Mouse (Mus musculus) R1 (cell line): ENCODE data around the gene Il27ra.

Experiments used
- DNase-seq: peaks from one replicate; pipeline ENCODE4 v3.0.0-alpha.2; 2018; ENCODE audit warnings: low read depth, low spot score

Gene Il27ra

GRCm38 (mm10) chr8:84065457-84066072, 23.2 kb upstream of the Il27ra start:
- DNase-seq, result no peak

DNA sequence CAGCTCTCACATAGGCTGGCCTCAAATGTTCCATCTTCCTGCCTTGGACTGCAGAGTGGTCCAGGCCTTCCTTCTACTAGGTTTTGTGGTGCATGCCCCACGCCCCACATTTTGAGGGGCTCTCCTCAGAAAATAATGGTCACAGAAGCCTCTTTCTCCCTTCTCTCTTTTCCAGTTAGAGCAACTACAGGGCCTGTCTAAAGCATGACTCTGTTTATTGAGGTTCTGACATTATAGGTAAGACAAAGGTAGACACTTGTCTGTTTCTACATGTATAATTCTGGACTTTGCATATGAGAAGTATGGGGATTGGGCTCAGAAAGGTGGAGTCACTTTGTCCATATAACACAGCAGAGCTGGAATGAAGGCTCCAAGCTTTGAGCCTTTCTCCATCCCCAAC, 22.6 kb upstream of the Il27ra start, which contains the start of gene Gm10643:
TSS of gene Gm10643 (minus strand) at position 101 of the 400 bp plus-strand sequence.
- DNase-seq, result no peak

DNA sequence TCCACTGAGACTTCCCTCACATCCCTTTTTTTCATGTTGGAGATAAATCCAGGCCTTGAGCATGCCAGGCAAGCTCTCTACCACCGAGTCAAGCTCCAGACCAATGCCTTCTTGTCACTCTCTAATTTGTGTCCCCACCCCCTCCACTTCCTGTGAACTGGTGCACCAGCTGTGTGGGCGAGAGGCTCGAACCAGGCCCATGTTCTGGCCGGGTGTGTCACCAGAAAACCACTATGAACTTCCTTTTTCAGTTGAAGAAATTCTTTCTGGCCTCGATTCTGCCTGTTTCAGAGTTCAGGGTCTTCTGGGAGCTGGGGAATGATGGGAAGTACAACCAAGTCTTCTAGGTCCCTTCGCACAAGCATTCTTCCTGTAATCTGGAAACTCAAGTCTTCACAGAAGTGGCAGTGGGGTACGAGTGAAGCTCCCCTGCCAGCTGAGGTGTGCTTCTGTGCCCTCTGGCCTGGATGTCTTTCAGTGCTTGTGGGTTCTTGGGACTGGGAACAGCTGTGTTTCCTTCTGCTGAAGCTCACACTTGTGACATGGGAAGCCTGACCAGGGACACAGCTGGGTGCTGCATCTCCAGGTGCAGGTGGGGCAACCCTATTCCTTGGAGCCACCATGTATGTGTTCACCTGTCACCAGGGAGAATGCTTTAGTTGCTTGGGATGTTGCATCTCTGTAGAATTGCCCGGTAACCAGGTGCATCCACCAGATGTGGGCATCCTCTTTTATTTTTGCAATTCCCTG, 21.6 kb upstream of the Il27ra start:
- no peak for DNase-seq

DNA sequence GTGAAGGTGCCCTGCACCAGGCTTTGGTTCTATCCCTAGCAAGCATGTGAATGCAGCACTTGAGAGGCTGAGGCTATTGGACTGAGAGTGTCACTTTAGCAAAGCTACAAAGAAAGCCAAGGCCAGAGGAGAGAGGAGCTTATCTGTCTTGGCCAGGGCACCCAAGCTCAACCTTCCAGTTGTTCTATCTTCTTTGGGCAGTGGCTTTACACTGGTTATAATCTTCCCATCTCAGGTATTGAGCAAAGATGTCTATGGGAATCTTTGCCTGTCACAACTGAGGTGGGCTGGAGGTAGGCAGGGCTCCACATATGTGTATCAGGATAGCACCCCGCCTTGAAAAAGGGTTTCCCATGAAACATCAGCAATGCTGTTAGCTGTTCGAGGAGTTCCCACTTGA, 17.9 kb upstream of the Il27ra start:
- DNase-seq, result no peak

- peak; percentile 70 for DNase-seq
Observed at GRCm38 (mm10) chr8:84059226-84059625, 16.8 kb upstream of the Il27ra start.

- DNase-seq, result peak; percentile 39
Observed at GRCm38 (mm10) chr8:84057827-84058226, 15.4 kb upstream of the Il27ra start.

DNA sequence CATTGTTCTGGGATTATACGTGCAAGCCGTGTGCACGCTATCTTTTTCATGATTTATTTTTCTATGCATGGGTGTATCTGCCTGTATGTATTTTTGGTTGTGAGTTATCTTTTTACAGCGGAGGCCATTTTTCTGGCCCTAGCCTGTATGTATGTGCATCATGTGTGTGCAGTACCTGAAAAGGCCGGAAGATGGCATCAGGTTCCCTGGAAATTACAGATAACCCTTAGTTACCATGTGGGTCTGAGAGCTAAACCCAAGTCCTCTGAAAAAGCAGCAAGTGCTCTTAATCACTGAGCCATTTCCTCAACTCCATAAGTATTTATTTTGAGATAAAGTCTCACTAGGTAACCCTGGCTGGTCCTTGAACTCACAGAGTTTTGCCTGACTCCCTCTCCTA, 10.8 kb upstream of the Il27ra start:
- peak; percentile 82 for DNase-seq

GRCm38 (mm10) chr8:84052746-84053145, 10.4 kb upstream of the Il27ra start:
- DNase-seq, result no peak

DNA sequence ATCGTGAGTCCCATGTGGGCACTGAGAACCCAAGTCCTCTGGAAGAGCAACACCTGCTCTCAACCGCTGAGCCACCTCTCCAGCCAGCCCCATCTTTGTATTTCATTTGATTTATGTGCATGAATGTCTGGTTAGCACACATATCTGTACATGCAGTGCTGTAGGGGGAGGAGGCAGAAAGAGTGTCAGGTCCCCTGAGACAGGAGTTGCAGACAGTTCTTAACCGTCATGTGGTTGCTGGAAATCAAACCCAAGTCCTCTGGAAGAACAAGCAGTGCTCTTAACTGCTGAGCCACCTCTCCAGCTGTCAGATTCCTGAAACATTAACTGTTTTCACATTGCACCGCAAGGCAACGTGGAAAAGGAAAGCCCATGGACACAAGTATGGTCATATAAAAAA, 5.8 kb upstream of the Il27ra start:
- no peak for DNase-seq

- DNase-seq, result peak; percentile 66
Observed at GRCm38 (mm10) chr8:84046505-84046904, 4.1 kb upstream of the Il27ra start.

DNA sequence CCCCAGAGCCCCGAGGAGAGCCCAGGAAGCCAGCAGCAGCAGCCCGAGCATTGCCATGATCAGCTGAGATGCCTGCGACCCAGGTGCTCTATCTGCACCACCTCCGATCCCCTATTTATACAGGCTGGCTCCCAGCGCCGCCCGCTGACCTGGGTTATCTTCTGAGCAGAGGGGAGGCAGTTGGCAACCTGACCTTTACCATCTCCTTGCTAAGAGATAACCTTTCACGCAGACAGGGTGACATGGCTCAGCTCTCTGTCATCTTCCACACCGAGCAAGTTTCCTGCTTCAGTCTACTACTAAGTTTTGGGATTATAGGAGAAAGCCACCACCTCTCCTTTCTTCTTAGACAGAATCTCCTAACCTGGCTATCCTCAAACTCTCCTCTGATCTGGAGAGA, 2.5 kb upstream of the Il27ra start, which contains the start of gene Rln3:
TSS of gene Rln3 (minus strand) at position 101 of the 400 bp plus-strand sequence.
- no peak for DNase-seq

DNA sequence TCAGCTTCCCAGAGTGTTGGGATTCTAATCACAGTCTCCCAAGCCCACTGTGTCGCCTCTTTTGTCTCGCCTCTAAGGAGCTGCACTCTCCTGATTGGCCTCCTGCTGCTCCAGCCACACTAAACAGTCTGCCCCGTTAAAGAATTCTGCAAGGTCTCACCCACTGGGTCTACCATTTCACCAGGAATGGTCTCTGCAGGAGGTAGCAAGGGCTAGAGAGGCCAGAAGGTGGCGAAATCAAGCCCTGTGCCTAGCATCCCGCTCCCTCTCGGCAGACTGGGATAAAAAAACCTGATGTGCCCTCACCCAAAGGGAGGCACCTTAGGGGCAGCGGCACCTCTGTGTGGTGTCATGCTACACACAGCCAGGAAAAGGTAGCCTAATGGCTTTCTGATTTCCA, 1.7 kb upstream of the Il27ra start:
- peak; percentile 33 for DNase-seq

DNA sequence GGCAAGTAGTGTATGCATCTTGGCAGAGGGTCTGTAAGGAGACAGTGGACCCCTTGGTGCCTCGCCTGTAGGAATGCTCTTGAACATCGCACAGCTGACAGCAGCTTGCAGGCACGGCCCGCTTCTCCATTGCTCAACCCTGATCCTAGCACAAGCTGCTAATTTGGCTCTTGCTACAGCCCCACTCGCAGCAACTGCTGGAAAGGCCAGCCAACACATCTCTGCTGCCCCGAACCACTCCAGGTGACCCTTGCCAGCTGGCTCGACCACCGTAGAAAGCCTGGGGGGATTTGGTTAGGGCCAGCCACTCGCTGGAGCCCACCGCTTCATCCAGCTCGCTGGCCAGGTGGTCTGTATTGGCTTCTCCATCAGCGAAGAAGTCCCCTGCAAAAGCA, 556 bp upstream of the Il27ra start:
- DNase-seq, result no peak

GRCm38 (mm10) chr8:84039050-84039449, 3.3 kb downstream of the Il27ra start:
- peak; percentile 92 for DNase-seq

DNA sequence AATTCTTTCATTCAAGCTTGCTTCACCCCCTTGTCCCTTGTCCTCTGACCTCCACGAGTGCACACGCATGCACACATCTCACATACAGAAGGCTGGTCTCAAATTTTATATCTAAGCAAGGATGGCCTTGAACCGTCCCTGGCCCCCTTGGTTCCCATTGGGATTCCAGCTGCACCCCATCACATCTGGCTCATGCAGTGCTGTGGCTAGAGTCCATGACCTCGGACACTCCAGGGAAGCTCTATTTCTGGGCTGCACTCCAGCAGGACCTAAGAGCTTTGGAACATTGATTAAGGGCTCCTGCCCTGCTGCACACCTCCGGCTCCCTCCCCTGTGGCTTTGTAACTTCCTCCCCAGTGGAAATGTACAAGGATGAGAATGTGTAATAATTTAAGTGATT, 4.4 kb downstream of the Il27ra start:
- no peak for DNase-seq

DNA sequence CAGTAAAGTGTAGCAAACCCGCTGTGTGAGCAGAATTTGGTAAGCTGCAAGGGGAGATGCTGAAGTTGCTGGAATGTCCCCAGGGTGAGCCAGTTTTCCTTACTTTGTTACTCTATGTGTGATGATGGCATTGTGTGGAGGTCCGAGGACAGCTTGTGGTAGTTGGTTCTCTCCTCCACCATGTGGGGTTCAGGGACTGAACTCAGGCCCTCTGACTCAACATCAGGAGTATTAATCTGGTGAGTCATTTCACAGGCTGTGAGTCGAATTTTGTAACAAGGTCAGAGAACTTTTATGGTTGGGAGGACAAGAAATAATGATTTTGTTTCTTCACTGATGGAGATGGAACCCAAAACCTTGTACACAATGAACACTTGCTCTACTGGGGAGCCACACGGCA, 9.6 kb downstream of the Il27ra start:
- DNase-seq, result no peak

GRCm38 (mm10) chr8:84029272-84029671, 13.1 kb downstream of the Il27ra start:
- DNase-seq, result peak; percentile 86

DNA sequence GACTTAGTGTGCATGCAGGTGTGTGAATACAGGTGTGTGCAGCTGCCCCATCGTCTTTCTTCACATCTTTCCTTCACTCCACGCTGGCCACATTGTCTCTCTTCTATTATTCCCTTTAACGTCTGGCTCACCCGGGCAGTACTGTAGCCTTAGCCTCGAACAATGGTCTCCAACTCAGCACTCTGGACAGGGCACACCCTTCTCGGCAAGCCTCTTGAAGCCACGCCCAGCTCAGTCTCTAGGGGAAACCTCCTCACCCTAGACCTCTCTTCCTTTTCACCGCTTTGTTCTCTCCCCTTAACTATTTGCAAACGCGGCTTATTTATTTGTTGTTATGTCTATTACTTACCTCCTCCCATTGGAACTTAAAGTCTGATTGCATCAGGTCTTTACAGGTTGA, 14.9 kb downstream of the Il27ra start:
- DNase-seq, result peak; percentile 86

- peak; percentile 88 for DNase-seq
Observed at GRCm38 (mm10) chr8:84025863-84026262, 16.5 kb downstream of the Il27ra start.

- peak; percentile 92 for DNase-seq
Observed at GRCm38 (mm10) chr8:84024171-84024570, 18.2 kb downstream of the Il27ra start.

GRCm38 (mm10) chr8:84023631-84024030, 18.8 kb downstream of the Il27ra start:
- peak; percentile 72 for DNase-seq

DNA sequence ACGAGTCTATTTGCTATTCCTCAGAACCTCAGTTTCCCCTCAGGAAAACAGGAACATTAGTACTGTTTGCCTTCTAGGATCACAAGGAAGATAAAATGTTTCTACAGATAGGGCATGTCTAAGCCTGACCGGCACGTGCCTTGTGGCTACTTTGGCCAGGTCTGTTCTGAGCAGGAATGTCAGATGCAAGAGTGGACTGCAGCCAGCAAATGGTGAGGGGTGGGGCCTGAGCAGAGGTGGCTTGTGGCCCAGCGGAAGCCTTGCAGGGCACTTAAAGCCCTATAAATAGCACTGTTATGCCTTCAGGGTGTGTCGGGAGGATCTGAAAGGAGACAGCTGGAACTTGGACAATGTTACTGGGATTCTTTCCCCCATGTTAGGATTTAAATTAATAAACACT, 19.3 kb downstream of the Il27ra start:
- peak; percentile 63 for DNase-seq

- DNase-seq, result peak; percentile 97
Observed at GRCm38 (mm10) chr8:84021569-84021968, 20.8 kb downstream of the Il27ra start.
